Mouse (Mus musculus): ENCODE results near the gene Gtf3c6.

- TF ChIP-seq GATA1 (IDR thresholded peaks at IDR 0.05; ENCODE audit: borderline replicate concordance, low read length) (no peak), FLI1 (IDR thresholded peaks at IDR 0.05; ENCODE audit: low read length) (no peak)
These were observed 10.7 kb downstream of the Gtf3c6 start for GRCm38 (mm10) chr10:40247166-40247716.
